Mouse (Mus musculus): ENCODE data around the gene Taar2.

Taar2 gene

DNA sequence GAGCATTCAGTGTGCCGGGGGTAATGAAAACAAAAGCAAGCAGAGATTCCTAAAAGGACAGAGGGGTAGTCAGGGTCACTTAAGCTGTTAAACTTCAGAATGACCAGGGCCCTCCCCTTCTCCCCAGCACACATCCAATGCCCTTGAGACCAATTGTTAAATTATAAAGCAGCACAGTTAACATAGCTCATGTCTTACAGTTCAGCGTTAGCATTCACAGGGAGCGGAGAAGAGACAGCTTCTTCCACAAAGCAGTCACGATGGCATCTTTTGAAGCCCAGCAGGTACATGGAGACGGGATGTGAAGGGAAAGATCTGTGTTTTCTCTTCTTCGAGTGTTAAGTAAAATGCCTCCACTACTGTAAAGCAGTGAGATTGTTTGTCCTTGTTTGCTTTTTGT lies at the start of gene Taar2:
Gene Taar2, plus strand, starts transcription at position 261 of the 400 bp plus-strand sequence.
- DNase-seq: no peak

GRCm38 (mm10) chr10:23892987-23893386 lies 45.4 kb upstream of the Taar2 start:
- no peak for DNase-seq

GRCm38 (mm10) chr10:23894601-23895349 lies 43.6 kb upstream of the Taar2 start, which contains the start of gene Vnn1:
TSS of gene Vnn1 (plus strand) at chr10:23894688.
- DNase-seq: peak; percentile 2 to 9

DNA sequence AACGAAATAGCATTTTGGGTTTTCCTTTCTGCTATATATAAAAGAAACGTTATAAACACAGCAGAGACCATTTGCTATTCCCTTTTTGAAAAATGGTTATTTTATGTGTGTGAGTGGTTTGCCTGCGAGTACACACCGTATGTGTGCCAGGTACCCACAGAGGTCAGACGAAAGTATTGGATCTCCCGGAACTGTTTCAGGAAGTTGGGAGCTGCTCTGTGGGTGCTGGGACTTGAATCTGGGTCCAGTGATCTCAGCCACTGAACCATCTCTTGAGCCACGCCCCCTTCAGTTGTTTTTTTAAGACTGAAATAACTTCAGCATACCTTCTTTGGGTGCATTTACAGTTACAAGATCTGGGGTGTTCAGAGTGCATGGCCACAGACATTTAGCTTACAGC lies 43.0 kb upstream of the Taar2 start:
- no peak for DNase-seq

DNA sequence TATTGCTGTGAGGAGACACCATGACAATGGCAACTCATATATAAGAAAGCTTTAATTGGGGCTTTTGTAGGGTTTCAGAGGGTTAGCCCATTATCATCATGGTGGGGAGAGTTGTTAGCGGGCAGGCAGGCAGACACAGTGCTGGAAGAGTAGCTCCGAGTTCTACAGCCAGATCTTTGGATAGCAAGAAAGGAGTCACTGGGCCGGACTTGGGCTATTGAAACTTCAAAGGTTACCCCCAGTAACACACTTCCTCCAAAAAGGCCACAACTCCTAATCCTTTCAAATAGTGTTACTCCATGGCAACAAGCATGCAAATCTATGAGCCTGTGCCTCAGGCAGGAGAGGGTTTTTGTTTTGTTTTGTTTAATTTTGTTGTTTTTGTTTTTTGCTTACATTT lies 37.3 kb upstream of the Taar2 start:
- DNase-seq: no peak

DNA sequence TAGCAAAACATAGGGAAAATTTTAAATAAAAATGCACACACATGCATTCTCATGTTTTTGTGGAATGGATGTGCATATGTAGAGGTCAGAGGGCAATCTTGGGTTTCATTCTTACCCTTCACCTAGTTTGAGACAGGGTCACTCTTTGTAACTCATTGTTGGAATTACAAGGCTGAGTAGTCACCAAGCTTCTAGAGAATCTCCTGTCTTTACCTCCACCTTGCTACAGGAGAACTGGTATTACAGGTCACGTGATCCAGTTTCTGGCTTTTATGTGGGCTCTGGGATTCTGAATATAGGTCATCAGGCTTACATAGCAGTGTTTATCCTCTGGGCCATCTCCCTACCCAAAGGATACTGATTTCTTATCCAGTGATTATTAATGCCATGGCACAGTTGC lies 32.7 kb upstream of the Taar2 start:
- DNase-seq: no peak

- no peak for DNase-seq
Observed at GRCm38 (mm10) chr10:23920056-23920455, 18.3 kb upstream of the Taar2 start, which contains the start of gene Taar1. TSS of gene Taar1 (plus strand) at chr10:23920356.

GRCm38 (mm10) chr10:23922468-23922867 lies 15.9 kb upstream of the Taar2 start:
- no peak for DNase-seq

GRCm38 (mm10) chr10:23923941-23924340 lies 14.4 kb upstream of the Taar2 start:
- no peak for DNase-seq

DNA sequence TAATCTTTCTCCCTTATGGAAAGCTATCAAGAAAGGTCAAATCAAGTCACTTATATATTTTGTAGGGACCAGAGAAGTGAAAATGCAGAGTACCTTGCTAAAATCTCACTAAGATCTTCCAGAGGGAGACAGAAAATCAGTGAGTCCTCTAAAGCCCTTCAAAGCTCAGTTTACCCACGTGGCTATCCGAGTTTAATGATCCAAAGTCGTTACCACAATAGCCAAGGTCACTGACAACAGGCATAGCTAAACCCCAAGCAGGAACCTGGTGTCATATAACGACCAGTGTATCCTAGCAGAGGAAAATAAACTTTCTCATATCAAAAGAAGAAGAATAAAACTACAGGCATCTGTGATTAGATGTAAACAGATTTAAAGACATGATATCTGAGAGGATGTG lies 759 bp upstream of the Taar2 start:
- DNase-seq: no peak

DNA sequence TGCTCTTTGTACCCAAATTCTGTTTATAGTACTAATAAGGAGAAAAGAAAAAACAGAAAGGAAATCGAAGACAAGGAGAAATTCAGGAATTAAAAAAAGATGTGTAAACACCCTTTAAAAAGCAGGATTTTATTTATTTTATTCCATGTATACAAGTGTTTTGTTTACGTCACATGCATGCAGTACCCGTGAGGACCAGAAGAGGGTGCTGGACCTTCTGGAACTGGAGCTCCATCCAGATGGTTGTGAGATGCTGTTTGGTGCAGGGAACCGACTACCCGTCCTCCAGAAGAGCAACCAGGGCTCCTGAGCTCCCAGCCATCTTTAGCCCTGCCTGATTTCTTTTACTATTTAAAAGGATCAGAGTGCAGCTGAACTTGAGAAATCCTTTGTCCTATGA lies 4.1 kb downstream of the Taar2 start:
- DNase-seq: peak in 1 of 2 experiments; percentile 26

- peak; percentile 40 to 66 for DNase-seq
Observed at GRCm38 (mm10) chr10:23948026-23948425, 9.7 kb downstream of the Taar2 start.

- peak; percentile 44 to 51 for DNase-seq
Observed at GRCm38 (mm10) chr10:23949508-23950005, 11.2 kb downstream of the Taar2 start, which contains the start of gene Taar3. TSS of gene Taar3 (plus strand) at chr10:23949558.

GRCm38 (mm10) chr10:23951714-23952113 lies 13.3 kb downstream of the Taar2 start:
- peak; percentile 66 to 76 for DNase-seq

- peak; percentile 46 to 66 for DNase-seq
Observed at GRCm38 (mm10) chr10:23959071-23959470, 20.7 kb downstream of the Taar2 start.

DNA sequence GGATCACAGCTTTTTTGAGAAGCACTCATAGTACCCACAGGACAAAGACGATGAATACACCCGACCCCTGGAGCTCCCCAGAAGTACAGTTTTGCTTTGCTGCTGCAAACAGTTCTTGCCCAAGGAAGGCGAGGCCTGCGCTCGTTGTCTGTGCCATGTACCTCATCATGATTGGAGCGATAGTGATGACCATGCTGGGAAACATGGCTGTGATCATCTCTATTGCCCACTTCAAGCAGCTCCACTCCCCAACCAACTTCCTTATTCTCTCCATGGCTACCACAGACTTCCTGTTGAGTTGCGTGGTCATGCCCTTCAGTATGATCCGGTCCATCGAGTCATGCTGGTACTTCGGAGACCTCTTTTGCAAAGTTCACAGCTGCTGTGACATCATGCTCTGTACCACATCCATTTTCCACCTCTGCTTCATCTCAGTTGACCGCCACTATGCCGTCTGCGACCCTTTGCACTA lies 22.1 kb downstream of the Taar2 start, which contains the start of gene Taar4:
Gene Taar4, plus strand, starts transcription at position 51 of the 472 bp plus-strand sequence.
- DNase-seq: no peak

- peak; percentile 75 to 79 for DNase-seq
Observed at GRCm38 (mm10) chr10:23963444-23963843, 25.1 kb downstream of the Taar2 start.

DNA sequence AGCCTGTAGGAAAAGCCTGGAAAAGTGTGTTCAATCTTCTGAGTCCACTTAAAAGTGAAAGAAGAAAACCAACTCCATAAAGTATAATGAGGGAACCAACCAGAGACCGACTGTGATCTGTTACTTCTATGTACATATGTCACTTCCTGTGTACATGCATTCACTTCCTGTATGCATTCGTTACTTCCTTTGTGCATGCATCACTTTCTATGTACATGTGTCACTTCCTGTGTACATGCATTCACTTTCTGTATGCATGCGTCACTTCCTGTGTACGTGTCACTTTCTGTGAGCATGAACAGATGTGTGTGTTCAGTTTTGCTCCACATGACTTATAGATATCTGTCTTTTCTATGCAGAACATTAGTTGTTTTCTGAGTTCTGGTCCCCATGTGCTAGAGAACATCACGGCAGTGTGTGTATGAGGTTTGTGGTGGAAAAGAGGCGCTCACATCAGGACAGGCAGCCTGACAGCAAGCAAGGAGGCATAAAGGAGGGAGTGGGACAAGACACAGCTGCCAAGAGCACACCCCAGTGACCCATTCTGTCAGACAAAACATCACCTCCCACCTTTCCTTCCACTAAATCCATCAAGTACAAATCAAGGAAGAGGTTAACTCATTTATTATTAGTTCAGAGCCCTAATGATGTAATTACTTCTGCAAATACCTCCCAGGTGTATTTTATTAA lies 26.7 kb downstream of the Taar2 start:
- no peak for DNase-seq

DNA sequence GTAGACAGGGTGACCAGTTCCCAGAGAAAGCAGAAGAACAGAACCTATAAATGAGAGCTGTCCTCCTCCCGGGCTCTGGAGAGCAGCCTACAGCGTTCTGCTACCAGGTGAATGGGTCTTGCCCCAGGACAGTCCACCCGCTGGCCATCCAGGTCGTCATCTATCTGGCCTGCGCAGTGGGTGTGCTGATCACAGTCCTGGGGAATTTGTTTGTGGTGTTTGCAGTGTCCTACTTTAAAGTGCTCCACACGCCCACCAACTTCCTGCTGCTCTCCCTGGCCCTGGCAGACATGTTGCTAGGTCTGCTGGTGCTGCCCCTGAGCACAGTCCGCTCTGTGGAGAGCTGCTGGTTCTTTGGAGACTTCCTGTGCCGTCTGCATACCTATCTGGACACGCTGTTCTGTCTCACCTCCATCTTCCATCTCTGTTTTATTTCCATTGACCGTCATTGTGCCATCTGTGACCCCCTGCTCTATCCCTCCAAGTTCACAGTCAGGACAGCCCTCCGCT lies 32.3 kb downstream of the Taar2 start, which contains the start of gene Taar5:
Gene Taar5, plus strand, starts transcription at position 51 of the 510 bp plus-strand sequence.
- DNase-seq: no peak

- peak; percentile 51 to 65 for DNase-seq
Observed at GRCm38 (mm10) chr10:23971256-23971655, 32.9 kb downstream of the Taar2 start.

DNA sequence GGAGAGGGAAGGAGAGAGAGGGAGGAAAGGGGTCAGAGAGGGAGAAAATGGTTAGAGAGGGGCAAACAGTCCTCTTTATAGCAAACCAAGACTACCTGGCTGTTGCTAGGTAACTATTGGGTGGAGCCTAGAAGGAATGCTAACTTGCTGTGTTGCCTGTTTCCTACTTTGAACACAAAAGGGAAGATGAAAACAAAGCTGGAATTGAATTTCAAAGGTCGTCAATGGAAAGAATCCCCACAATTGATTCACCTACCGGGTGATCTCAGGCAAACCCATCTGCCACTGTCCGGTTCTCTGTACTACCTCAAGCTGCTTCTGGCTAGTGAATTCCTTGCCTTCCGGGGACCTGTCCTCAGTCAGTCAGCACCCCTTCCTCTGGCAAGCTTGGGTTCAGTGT lies 39.6 kb downstream of the Taar2 start:
- no peak for DNase-seq

DNA sequence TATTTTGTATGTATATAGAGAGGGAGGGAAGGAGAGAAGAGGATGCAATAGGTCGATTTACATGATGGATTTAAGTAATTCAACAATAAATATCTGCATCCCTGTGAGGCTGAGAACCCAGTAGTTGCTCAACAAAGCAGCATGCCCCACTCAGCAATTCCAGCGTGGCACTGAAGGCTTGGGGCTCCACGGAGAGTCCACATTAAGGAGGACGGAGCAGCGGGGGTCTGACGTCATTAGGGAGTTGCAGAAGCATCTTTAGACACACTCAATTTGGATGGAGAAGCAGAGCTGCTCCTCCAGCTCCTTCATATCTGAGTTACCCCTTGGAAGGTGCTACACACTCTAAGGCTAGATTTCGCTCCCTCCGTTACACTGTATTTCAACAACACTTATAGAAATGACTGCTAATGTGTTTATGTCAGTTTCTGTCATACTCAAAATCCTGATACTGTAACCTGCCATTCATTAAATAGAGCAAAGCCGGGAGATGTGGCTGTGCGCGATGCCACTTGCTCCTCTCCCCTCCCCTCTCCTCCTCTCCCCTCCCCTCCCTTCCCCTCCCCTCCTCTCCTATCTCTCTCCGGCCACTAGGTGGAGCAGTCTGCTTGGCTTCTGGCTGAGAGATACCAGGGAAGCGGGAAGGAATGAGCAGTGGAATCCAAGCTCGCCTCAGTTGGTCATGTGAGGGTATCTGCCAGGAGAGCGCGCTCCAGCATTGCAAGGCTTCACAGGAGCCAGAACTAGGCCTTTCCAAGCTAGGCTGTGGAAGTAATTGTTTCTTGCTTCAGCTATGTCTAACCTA lies 40.7 kb downstream of the Taar2 start:
- DNase-seq: peak; percentile 88 to 91

Measured in cerebellum, postnatal 14 days (tissue).